Mouse (Mus musculus) spleen, adult 2 months (tissue): ENCODE data around the gene Uts2.

Source experiments
- CTCF ChIP-seq: fragments of 200-500 bp; IDR thresholded peaks from 2 replicates; pipeline ENCODE4 v1.5.1; 2011; ENCODE audit warnings: mild to moderate bottlenecking, inconsistent platforms; ENCODE audit not compliant: insufficient read depth, insufficient read length, insufficient replicate concordance; ENCODE audit errors: extremely low read depth
- POLR2A ChIP-seq: fragments of 200-500 bp; IDR thresholded peaks from 2 replicates; pipeline ENCODE4 v1.6.1; 2011; ENCODE audit warnings: low read depth, low read length, inconsistent platforms

DNA sequence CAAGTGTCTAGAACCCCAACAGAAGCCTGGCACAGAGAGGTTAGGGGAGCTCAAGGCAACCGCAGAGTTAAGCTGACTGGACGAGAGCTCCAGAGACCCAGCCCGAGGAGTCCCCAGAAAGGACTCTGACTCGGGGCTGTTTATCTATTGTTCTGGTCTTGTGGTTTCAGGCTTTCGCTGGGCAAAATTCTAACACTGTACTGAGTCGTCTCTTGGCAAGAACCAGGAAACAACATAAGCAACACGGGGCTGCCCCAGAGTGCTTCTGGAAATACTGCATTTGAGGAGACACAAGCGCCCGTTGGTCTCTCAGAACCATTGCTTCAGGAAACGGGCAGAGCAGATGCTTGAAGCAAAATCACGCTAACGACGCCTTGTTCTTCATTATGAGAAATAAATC lies 4.5 kb downstream of the Uts2 start:
- TF ChIP-seq CTCF, result no peak
- no peak for TF ChIP-seq POLR2A
